Mouse (Mus musculus) testis, adult 2 months (tissue): Measurements from ENCODE around the gene Esrrb.

ENCODE experiments used
- CTCF ChIP-seq: fragments of 200-500 bp; IDR thresholded peaks from 2 replicates; pipeline ENCODE4 v1.5.1; 2012; ENCODE audit warnings: low read depth, mild to moderate bottlenecking, inconsistent platforms, low read length, moderate library complexity; ENCODE audit not compliant: control insufficient read depth, insufficient read depth, insufficient replicate concordance
- POLR2A ChIP-seq: fragments of 200-500 bp; IDR thresholded peaks from 2 replicates; pipeline ENCODE4 v1.6.1; 2012; ENCODE audit warnings: low read depth, mild to moderate bottlenecking, inconsistent platforms, low read length, moderate library complexity; ENCODE audit not compliant: control insufficient read depth

GRCm38 (mm10) chr12:86473630-86474029 is 112.7 kb downstream of the Esrrb start:
- TF ChIP-seq POLR2A (no peak), CTCF (no peak)
